Mouse (Mus musculus) granulocyte monocyte progenitor cell, adult 5-6 weeks (primary cell): ENCODE results near the gene Cops7a. TPM values are rescaled to one million over a fixed set of nuclear protein-coding genes. Genes with fewer than 3 reads are reported as not detected.

ENCODE experiments used
- ATAC-seq: replicated peaks from 2 replicates; pipeline ENCODE4 v1.8.0; 2016; ENCODE audit warnings: mild to moderate bottlenecking, moderate TSS enrichment, inconsistent platforms; ENCODE audit not compliant: poor library complexity, severe bottlenecking
- total RNA-seq, 2 experiments: library from RNA; stranded (forward) in 1 of 2; stranded (reverse) in 1 of 2; fragments of 200-712, 200-1000 nt in 1 of 2; fragments of >200 nt in 1 of 2; fragmentation: Nextera tagmentation in 1 of 2; gene quantifications; 2 replicates each; pipeline ENCODE4 v1.2.3; 2014 to 2017

Gene Cops7a
- total RNA-seq (2014; fragmentation: Nextera tagmentation) (96.6 and 112 TPM in 2 replicates), total RNA-seq (2017) (48.8 and 52.0 TPM in 2 replicates)

GRCm38 (mm10) chr6:124965088-124965719 is at the start of gene Cops7a:
Cops7a (minus strand) TSS chr6:124965538.
- ATAC-seq, result peak; percentile 84

GRCm38 (mm10) chr6:125009181-125010073 is 44.1 kb upstream of the Cops7a start:
- ATAC-seq, result peak; percentile 73

GRCm38 (mm10) chr6:125009129-125009180 is 43.6 kb upstream of the Cops7a start, which contains the start of gene Zfp384:
Zfp384 (plus strand) TSS chr6:125009145.
- ATAC-seq, result no peak

GRCm38 (mm10) chr6:125008586-125009128 is 43.3 kb upstream of the Cops7a start:
- ATAC-seq, result peak; percentile 92

- ATAC-seq, result no peak
These were observed 42.7 kb upstream of the Cops7a start for GRCm38 (mm10) chr6:125008060-125008459.

- no peak for ATAC-seq
These were observed 39.7 kb upstream of the Cops7a start for GRCm38 (mm10) chr6:125005086-125005485.

- no peak for ATAC-seq
These were observed 38.4 kb upstream of the Cops7a start for GRCm38 (mm10) chr6:125003706-125004105.

- no peak for ATAC-seq
These were observed 34.2 kb upstream of the Cops7a start for GRCm38 (mm10) chr6:124999546-124999945.

GRCm38 (mm10) chr6:124999091-124999490 is 33.8 kb upstream of the Cops7a start:
- no peak for ATAC-seq

- ATAC-seq, result no peak
These were observed 32.7 kb upstream of the Cops7a start for GRCm38 (mm10) chr6:124998066-124998465.

- peak; percentile 80 for ATAC-seq
These were observed 31.5 kb upstream of the Cops7a start, which contains the start of gene Pianp for GRCm38 (mm10) chr6:124996551-124997501. Pianp (plus strand) TSS chr6:124996694.

- ATAC-seq, result no peak
These were observed 30.6 kb upstream of the Cops7a start for GRCm38 (mm10) chr6:124995831-124996403.

- no peak for ATAC-seq
These were observed 29.9 kb upstream of the Cops7a start for GRCm38 (mm10) chr6:124995246-124995645.

- no peak for ATAC-seq
These were observed 28.5 kb upstream of the Cops7a start for GRCm38 (mm10) chr6:124993876-124994275.

- no peak for ATAC-seq
These were observed 28.0 kb upstream of the Cops7a start for GRCm38 (mm10) chr6:124993365-124993764.

GRCm38 (mm10) chr6:124992241-124992640 is 26.9 kb upstream of the Cops7a start:
- ATAC-seq, result no peak

- ATAC-seq, result no peak; the same call in 1 of the 2 replicates
These were observed 2.4 kb upstream of the Cops7a start for GRCm38 (mm10) chr6:124967766-124968165.

GRCm38 (mm10) chr6:124966466-124967118 is 1.3 kb upstream of the Cops7a start:
- no peak for ATAC-seq

- ATAC-seq, result no peak
These were observed 409 bp upstream of the Cops7a start for GRCm38 (mm10) chr6:124965747-124966146.

GRCm38 (mm10) chr6:124964638-124965037 is 700 bp downstream of the Cops7a start:
- no peak; the same call in 1 of the 2 replicates for ATAC-seq
